Mouse (Mus musculus) spleen, adult 2 months (tissue): ENCODE measurements around the gene Gm10964.

ENCODE experiments used
- CTCF ChIP-seq: fragments of 200-500 bp; IDR thresholded peaks from 2 replicates; pipeline ENCODE4 v1.5.1; 2011; ENCODE audit warnings: mild to moderate bottlenecking, inconsistent platforms; ENCODE audit not compliant: insufficient read depth, insufficient read length, insufficient replicate concordance; ENCODE audit errors: extremely low read depth
- POLR2A ChIP-seq: fragments of 200-500 bp; IDR thresholded peaks from 2 replicates; pipeline ENCODE4 v1.6.1; 2011; ENCODE audit warnings: low read depth, low read length, inconsistent platforms

- TF ChIP-seq POLR2A (no peak), CTCF (no peak)
Measured at GRCm38 (mm10) chr3:103724137-103724536, 15.0 kb upstream of the Gm10964 start.
